Mouse (Mus musculus) CH12.LX (cell line): ENCODE measurements around the gene Chic2. TPM values are rescaled to one million over a fixed set of nuclear protein-coding genes. Genes with fewer than 3 reads are reported as not detected.

Experiments
- DNase-seq: peaks from one replicate; pipeline ENCODE4 v3.0.0-alpha.2; 2013; ENCODE audit errors: extremely low read depth
- H3K27ac ChIP-seq: 2 replicates; pipeline ENCODE4 v1.5.1; 2012; ENCODE audit warnings: low read depth, mild to moderate bottlenecking, control low read depth, moderate library complexity; ENCODE audit not compliant: insufficient read depth
- H3K27me3 ChIP-seq: replicated peaks from 2 replicates; pipeline ENCODE3; 2012; ENCODE audit warnings: inconsistent platforms
- H3K36me3 ChIP-seq, 2 experiments: replicated peaks in 1 of 2; 2 replicates each; pipeline versions ENCODE3 to v1.6.1; 2012; ENCODE audit warnings: inconsistent platforms in 1 of 2, low read length in 1 of 2, mild to moderate bottlenecking in 1 of 2, mixed read lengths in 1 of 2, moderate library complexity in 1 of 2; ENCODE audit not compliant: control insufficient read depth in 1 of 2, insufficient read depth in 1 of 2
- H3K4me1 ChIP-seq, 2 experiments: 2 replicates each; pipeline ENCODE4 v1.6.1; 2012; ENCODE audit warnings: inconsistent platforms in 1 of 2, moderate library complexity in 1 of 2; ENCODE audit not compliant: insufficient read depth in 2 of 2, control insufficient read depth in 1 of 2
- H3K4me2 ChIP-seq: 2 replicates; pipeline ENCODE4 v1.6.1; 2012; ENCODE audit warnings: low read depth, mild to moderate bottlenecking, control low read depth; ENCODE audit not compliant: poor library complexity, insufficient read depth, severe bottlenecking
- H3K4me3 ChIP-seq, 3 experiments: fragments of 150-350 bp in 1 of 3; sonication (generic) in 1 of 3; replicated peaks in 1 of 3; 2 replicates each; pipeline versions ENCODE3 to v1.5.1; 2011 to 2012; ENCODE audit warnings: low read depth in 2 of 3, low read length in 2 of 3, mild to moderate bottlenecking in 2 of 3, moderate library complexity in 2 of 3, control low read depth in 1 of 3, improper control_type of control experiment in 1 of 3, inconsistent platforms in 1 of 3, mixed read lengths in 1 of 3; ENCODE audit not compliant: poor library complexity in 1 of 3
- H3K79me2 ChIP-seq: replicated peaks from 2 replicates; pipeline ENCODE4 v1.6.1; 2012; ENCODE audit warnings: mild to moderate bottlenecking, moderate library complexity; ENCODE audit not compliant: control insufficient read depth, poor library complexity, insufficient read depth, severe bottlenecking; ENCODE audit errors: extremely low read depth
- H3K9ac ChIP-seq: 2 replicates; pipeline ENCODE4 v1.6.1; 2012; ENCODE audit warnings: low read depth, mild to moderate bottlenecking, control low read depth, moderate library complexity; ENCODE audit not compliant: insufficient read depth
- H3K9me3 ChIP-seq: replicated peaks from 2 replicates; pipeline ENCODE3; 2012; ENCODE audit warnings: low read length, inconsistent platforms, mixed read lengths
- CHD1 ChIP-seq: IDR thresholded peaks from 2 replicates; pipeline ENCODE4 v1.6.1; 2012; ENCODE audit warnings: low read depth, low read length, improper control_type of control experiment, inconsistent platforms
- CHD2 ChIP-seq: IDR thresholded peaks from 2 replicates; pipeline ENCODE4 v1.6.1; 2011; ENCODE audit warnings: low read length, improper control_type of control experiment
- CTCF ChIP-seq, 2 experiments: IDR thresholded peaks in 1 of 2; conservative IDR thresholded peaks in 1 of 2; 2 replicates each; pipeline ENCODE4 v1.5.1; 2011 to 2012; ENCODE audit warnings: low read depth in 2 of 2, low read length in 2 of 2, improper control_type of control experiment in 1 of 2, inconsistent platforms in 1 of 2, mild to moderate bottlenecking in 1 of 2, moderate library complexity in 1 of 2
- EP300 ChIP-seq: IDR thresholded peaks from 2 replicates; pipeline ENCODE4 v1.6.1; 2011; ENCODE audit warnings: low read length, improper control_type of control experiment
- GABPA ChIP-seq: IDR thresholded peaks from 2 replicates; pipeline ENCODE4 v1.6.1; 2012; ENCODE audit warnings: low read depth, low read length, improper control_type of control experiment, inconsistent platforms; ENCODE audit not compliant: insufficient replicate concordance
- JUND ChIP-seq: conservative IDR thresholded peaks from 2 replicates; pipeline ENCODE4 v1.6.1; 2011; ENCODE audit warnings: low read depth, low read length, improper control_type of control experiment
- MAX ChIP-seq: IDR thresholded peaks from 2 replicates; pipeline ENCODE4 v1.6.1; 2011; ENCODE audit warnings: low read length, improper control_type of control experiment
- MEF2A ChIP-seq: IDR thresholded peaks from 2 replicates; pipeline ENCODE4 v1.6.1; 2014; ENCODE audit warnings: low read depth, mild to moderate bottlenecking, inconsistent platforms, low read length, improper control_type of control experiment, borderline replicate concordance
- MXI1 ChIP-seq: IDR thresholded peaks from 2 replicates; pipeline ENCODE4 v1.6.1; 2011; ENCODE audit warnings: mild to moderate bottlenecking, low read depth, low read length, improper control_type of control experiment
- NRF1 ChIP-seq: IDR thresholded peaks from 2 replicates; pipeline ENCODE4 v1.6.1; 2014; ENCODE audit warnings: low read depth, mild to moderate bottlenecking, inconsistent platforms, low read length, improper control_type of control experiment, moderate library complexity
- PAX5 ChIP-seq: IDR thresholded peaks from 2 replicates; pipeline ENCODE4 v1.6.1; 2012; ENCODE audit warnings: low read length, inconsistent platforms, mixed read lengths
- POLR2AphosphoS2 ChIP-seq: IDR thresholded peaks from 2 replicates; pipeline ENCODE4 v1.6.1; 2011; ENCODE audit warnings: low read depth, low read length, improper control_type of control experiment
- RCOR1 ChIP-seq: conservative IDR thresholded peaks from 2 replicates; pipeline ENCODE4 v1.6.1; 2012; ENCODE audit warnings: low read depth, mild to moderate bottlenecking, inconsistent platforms, low read length, improper control_type of control experiment
- SIN3A ChIP-seq: IDR thresholded peaks from 2 replicates; pipeline ENCODE4 v1.6.1; 2012; ENCODE audit warnings: low read length, improper control_type of control experiment, inconsistent platforms
- SMC3 ChIP-seq: IDR thresholded peaks from 2 replicates; pipeline ENCODE4 v1.6.1; 2011; ENCODE audit warnings: low read depth, low read length, improper control_type of control experiment
- TCF12 ChIP-seq: IDR thresholded peaks from 2 replicates; pipeline ENCODE4 v1.6.1; 2014; ENCODE audit warnings: low read depth, mild to moderate bottlenecking, inconsistent platforms, low read length, improper control_type of control experiment
- UBTF ChIP-seq: IDR thresholded peaks from 2 replicates; pipeline ENCODE4 v1.6.1; 2012; ENCODE audit warnings: low read depth, mild to moderate bottlenecking, inconsistent platforms, low read length, improper control_type of control experiment, moderate library complexity
- USF2 ChIP-seq: conservative IDR thresholded peaks from 2 replicates; pipeline ENCODE4 v1.6.1; 2011; ENCODE audit warnings: low read depth, low read length, improper control_type of control experiment
- ZNF384 ChIP-seq: IDR thresholded peaks from 2 replicates; pipeline ENCODE4 v1.6.1; 2012; ENCODE audit warnings: low read depth, low read length, improper control_type of control experiment, inconsistent platforms
- dilution Hi-C: fragments of 300-500 bp; cut with MboI; formaldehyde crosslinking; loops from 2 replicates; pipeline ENCODE4 v1.14.3; 2020; ENCODE audit warnings: low sequenced_read_pairs; ENCODE audit not compliant: extremely low pct_unique_long_range_greater_than_20kb, extremely low pct_ligation_motif_present
- in situ Hi-C: fragments of 300-500 bp; cut with MboI; formaldehyde crosslinking; loops from 3 replicates; pipeline ENCODE4 v1.14.3; 2019; ENCODE audit warnings: low sequenced_read_pairs, low pct_ligation_motif_present, low pct_unique_long_range_greater_than_20kb, mixed read lengths
- polyA plus RNA-seq: library from polyadenylated mRNA; unstranded; fragments of >175 nt; gene quantifications from 2 replicates; pipeline ENCODE4 v1.2.1, GENCODE M21; 2012; ENCODE audit warnings: low read depth; ENCODE audit not compliant: insufficient read length
- total RNA-seq, 2 experiments: library from RNA; depleted of rRNA; stranded (reverse); fragments of 300-350 nt in 1 of 2; fragments of >200 nt in 1 of 2; gene quantifications; 2 replicates each; pipeline ENCODE4 v1.2.3; 2012 to 2014

The Chic2 gene
- total and polyA plus RNA-seq, 3 experiments: 28.2 to 41.6 (median 40.8) TPM

GRCm38 (mm10) chr5:75083061-75083460 is 38.5 kb upstream of the Chic2 start:
- Histone ChIP-seq H3K9ac (no peak overlapping the region), H3K36me3 (no peaks in the 10 kb centered on the region), H3K9me3 (no peaks in the 10 kb centered on the region), H3K4me1 (peaks cover 4 to 13% of the 10 kb centered on the region in 2 experiments; a peak in 3 of 4 replicates), H3K79me2 (no peaks in the 10 kb centered on the region), H3K27ac (no peak overlapping the region), H3K27me3 (no peaks in the 10 kb centered on the region), H3K4me3 (no peak overlapping the region), H3K4me2 (peak overlapping the region; percentile 89)
- DNase-seq: no peak
- in situ Hi-C loops: no loop called here
- no peak for TF ChIP-seq POLR2AphosphoS2
- TF ChIP-seq PAX5: no peak
- no peak for TF ChIP-seq SIN3A
- no peak for TF ChIP-seq JUND
- dilution Hi-C loops: no loop called here

- TF ChIP-seq EP300: no peak
- TF ChIP-seq CTCF (conservative IDR thresholded peaks at IDR 0.05 in 1 of 2, IDR thresholded peaks at IDR 0.05 in 1 of 2; ENCODE audit: low read depth in 2 of 2, low read length in 2 of 2): no peak
- no peak for TF ChIP-seq CHD2
- no peak for TF ChIP-seq MEF2A
- no peak for TF ChIP-seq RCOR1
- no peak for TF ChIP-seq GABPA
- TF ChIP-seq USF2: no peak
- no peak for TF ChIP-seq MXI1
- no peak for TF ChIP-seq TCF12
- no peak for TF ChIP-seq CHD1
- no peak for TF ChIP-seq NRF1
- TF ChIP-seq POLR2AphosphoS2: no peak
- TF ChIP-seq MAX: no peak
- TF ChIP-seq SMC3: no peak
- no peak for TF ChIP-seq ZNF384
- no peak for TF ChIP-seq PAX5
- TF ChIP-seq UBTF: no peak
- Histone ChIP-seq H3K79me2 (no peaks in the 10 kb centered on the region), H3K9me3 (no peaks in the 10 kb centered on the region), H3K36me3 (no peaks in the 10 kb centered on the region), H3K4me3 (no peak overlapping the region), H3K4me2 (no peak overlapping the region), H3K9ac (no peak overlapping the region), H3K4me1 (peaks cover 4 to 16% of the 10 kb centered on the region in 2 experiments; a peak in 3 of 4 replicates), H3K27me3 (no peaks in the 10 kb centered on the region), H3K27ac (no peak overlapping the region)
- DNase-seq: no peak
- in situ Hi-C loops: no loop called here
- dilution Hi-C loops: no loop called here
These were observed 37.9 kb upstream of the Chic2 start for GRCm38 (mm10) chr5:75082439-75082838.
